Mouse (Mus musculus) lung, embryonic 16.5 days (tissue): ENCODE results near the gene Slc8a3. TPM values are rescaled to one million over a fixed set of nuclear protein-coding genes. Genes with fewer than 3 reads are reported as not detected.

Experiments used
- ATAC-seq: fragments of 200-750 bp; cut with Nextera tagmentation; 2 replicates; pipeline ENCODE4 v1.8.0; 2017; ENCODE audit warnings: low read depth, mild to moderate bottlenecking, moderate library complexity
- H3K27ac ChIP-seq: fragments of 300-500 bp; sonication (generic); 2 replicates; pipeline ENCODE4 v1.5.1; 2014; ENCODE audit warnings: mild to moderate bottlenecking, control low read depth, low read length
- H3K27me3 ChIP-seq: fragments of 300-500 bp; sonication (generic); 2 replicates; pipeline ENCODE4 v1.6.1; 2014; ENCODE audit warnings: low read depth, low read length, mixed read lengths; ENCODE audit not compliant: control insufficient read depth, insufficient read depth
- H3K36me3 ChIP-seq: fragments of 300-500 bp; sonication (generic); 2 replicates; pipeline ENCODE4 v1.6.1; 2014; ENCODE audit warnings: low read length; ENCODE audit not compliant: control insufficient read depth, insufficient read depth
- H3K4me1 ChIP-seq: fragments of 300-500 bp; sonication (generic); replicated peaks from 2 replicates; pipeline ENCODE4 v1.6.1; 2014; ENCODE audit warnings: low read length, mixed read lengths; ENCODE audit not compliant: control insufficient read depth, insufficient read depth
- H3K4me2 ChIP-seq: fragments of 300-500 bp; sonication (generic); 2 replicates; pipeline ENCODE4 v1.6.1; 2014; ENCODE audit warnings: low read depth, low read length, control low read depth
- H3K4me3 ChIP-seq: fragments of 300-500 bp; sonication (generic); 2 replicates; pipeline ENCODE4 v1.5.1; 2014; ENCODE audit warnings: mild to moderate bottlenecking, low read length, control low read depth
- H3K9ac ChIP-seq: fragments of 300-500 bp; sonication (generic); 2 replicates; pipeline ENCODE4 v1.6.1; 2014; ENCODE audit warnings: low read length, control low read depth
- H3K9me3 ChIP-seq: fragments of 300-500 bp; sonication (generic); 2 replicates; pipeline ENCODE4 v1.6.1; 2016; ENCODE audit warnings: low read length; ENCODE audit not compliant: control insufficient read depth
- WGBS: fragments of 180-500 bp; shearing (Covaris S2); extraction: QIAGEN DNeasy Blood & Tissue Kit; methylation state at CpG from one replicate; pipeline ENCODE4 v1.1.7; 2014; 5-methylcytosine and 5-hydroxymethylcytosine counted together
- polyA plus RNA-seq: library from polyadenylated mRNA; unstranded; fragments of >200 nt; fragmentation: Nextera tagmentation; extraction: Ambion mirVana; gene quantifications from 2 replicates; pipeline ENCODE4 v1.2.1, GENCODE M21; 2015

Slc8a3 gene
- polyA plus RNA-seq, 1 experiment from 2014 or later, result 0.69 TPM

GRCm38 (mm10) chr12:81315953-81316352 is 17.0 kb downstream of the Slc8a3 start:
- no peak overlapping the region for H3K4me3 ChIP-seq
- H3K4me2 ChIP-seq, result no peak overlapping the region
- H3K27ac ChIP-seq, result no peak overlapping the region
- H3K36me3 ChIP-seq, result no peaks in the 10 kb centered on the region
- H3K9me3 ChIP-seq, result no peaks in the 10 kb centered on the region
- no peak for ATAC-seq
- WGBS, result 86% methylated on average over 5 of the region's 5 CpGs
- H3K4me1 ChIP-seq, result no peaks in the 10 kb centered on the region
- no peak overlapping the region for H3K9ac ChIP-seq
- no peaks in the 10 kb centered on the region for H3K27me3 ChIP-seq

- no peak overlapping the region for H3K27ac ChIP-seq
- no peaks in the 10 kb centered on the region for H3K27me3 ChIP-seq
- no peaks in the 10 kb centered on the region for H3K9me3 ChIP-seq
- no peak overlapping the region for H3K4me2 ChIP-seq
- no peak overlapping the region for H3K9ac ChIP-seq
- no peak for ATAC-seq
- H3K4me1 ChIP-seq, result no peaks in the 10 kb centered on the region
- no peaks in the 10 kb centered on the region for H3K36me3 ChIP-seq
- H3K4me3 ChIP-seq, result no peak overlapping the region
- 79% methylated on average over 5 of the region's 5 CpGs for WGBS
Measured at GRCm38 (mm10) chr12:81303626-81304025, 29.4 kb downstream of the Slc8a3 start.

DNA sequence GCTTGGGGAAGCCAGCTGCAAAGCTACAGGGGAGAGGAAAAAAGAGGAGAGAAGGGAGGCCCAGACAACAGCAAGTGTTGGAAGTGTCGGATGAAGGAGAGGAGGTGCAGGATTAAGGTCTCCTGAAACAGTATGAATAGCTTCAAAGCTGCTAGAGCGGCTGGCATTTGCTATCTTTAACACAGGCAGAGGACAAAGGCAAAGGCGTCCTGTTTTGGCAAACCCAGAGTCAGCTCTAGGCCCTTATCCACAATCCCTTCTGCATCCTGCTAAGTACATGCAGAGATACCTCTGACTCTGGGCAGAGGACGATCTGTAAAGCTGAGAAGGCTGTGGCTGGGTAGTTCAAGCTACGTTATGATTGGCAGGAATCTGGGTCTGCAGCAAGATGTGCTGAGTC is 38.4 kb downstream of the Slc8a3 start:
- H3K9me3 ChIP-seq, result no peaks in the 10 kb centered on the region
- no peak overlapping the region for H3K9ac ChIP-seq
- 37% methylated on average over 5 of the region's 5 CpGs for WGBS
- no peak overlapping the region for H3K4me2 ChIP-seq
- H3K4me3 ChIP-seq, result no peak overlapping the region
- H3K36me3 ChIP-seq, result no peaks in the 10 kb centered on the region
- no peak overlapping the region for H3K27ac ChIP-seq
- no peaks in the 10 kb centered on the region for H3K27me3 ChIP-seq
- no peaks in the 10 kb centered on the region for H3K4me1 ChIP-seq
- ATAC-seq, result no peak

- Histone ChIP-seq H3K27ac (no peak overlapping the region), H3K9me3 (no peaks in the 10 kb centered on the region), H3K36me3 (no peaks in the 10 kb centered on the region), H3K27me3 (no peaks in the 10 kb centered on the region), H3K4me2 (no peak overlapping the region), H3K4me1 (no peaks in the 10 kb centered on the region), H3K4me3 (no peak overlapping the region), H3K9ac (no peak overlapping the region)
- 67% methylated on average over 2 of the region's 2 CpGs for WGBS
- no peak for ATAC-seq
Measured at GRCm38 (mm10) chr12:81278031-81278430, 54.9 kb downstream of the Slc8a3 start.

- Histone ChIP-seq H3K27ac (no peak overlapping the region), H3K27me3 (no peaks in the 10 kb centered on the region), H3K4me3 (no peak overlapping the region), H3K4me2 (no peak overlapping the region), H3K9me3 (no peaks in the 10 kb centered on the region), H3K36me3 (no peaks in the 10 kb centered on the region), H3K9ac (no peak overlapping the region), H3K4me1 (no peaks in the 10 kb centered on the region)
- 56% methylated on average over 4 of the region's 4 CpGs for WGBS
- ATAC-seq, result no peak
Measured at GRCm38 (mm10) chr12:81274616-81275015, 58.4 kb downstream of the Slc8a3 start.

DNA sequence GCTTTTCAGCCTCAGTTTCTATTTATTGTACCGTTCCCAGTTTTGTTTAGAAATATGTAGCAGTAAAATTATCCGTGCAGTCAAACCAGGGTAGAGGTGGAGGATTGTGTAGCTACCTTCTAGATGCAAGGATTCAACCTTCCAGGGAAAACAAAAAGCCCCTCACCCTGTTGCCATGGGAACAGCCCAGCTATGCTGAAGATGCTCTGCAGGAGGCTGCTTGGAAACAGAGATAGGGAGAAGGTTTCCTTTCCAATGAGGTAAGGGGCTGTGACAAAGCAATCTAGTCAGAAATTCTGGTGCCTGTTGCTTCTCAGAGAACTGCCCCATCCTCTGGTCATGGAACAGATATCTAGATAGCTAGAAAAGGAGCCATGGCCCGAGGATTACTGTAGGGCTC is 59.6 kb downstream of the Slc8a3 start:
- Histone ChIP-seq H3K27ac (no peak overlapping the region), H3K9me3 (no peaks in the 10 kb centered on the region), H3K4me2 (no peak overlapping the region), H3K4me3 (no peak overlapping the region), H3K4me1 (no peaks in the 10 kb centered on the region), H3K36me3 (no peaks in the 10 kb centered on the region), H3K27me3 (no peaks in the 10 kb centered on the region), H3K9ac (no peak overlapping the region)
- 54% methylated on average over 3 of the region's 3 CpGs for WGBS
- no peak for ATAC-seq

GRCm38 (mm10) chr12:81269246-81269645 is 63.7 kb downstream of the Slc8a3 start:
- Histone ChIP-seq H3K4me2 (no peak overlapping the region), H3K36me3 (no peaks in the 10 kb centered on the region), H3K4me1 (no peaks in the 10 kb centered on the region), H3K9me3 (no peaks in the 10 kb centered on the region), H3K4me3 (no peak overlapping the region), H3K27me3 (no peaks in the 10 kb centered on the region), H3K27ac (no peak overlapping the region), H3K9ac (no peak overlapping the region)
- no peak for ATAC-seq
- 84% methylated on average over 5 of the region's 5 CpGs for WGBS

GRCm38 (mm10) chr12:81262821-81263220 is 70.2 kb downstream of the Slc8a3 start:
- no peak for ATAC-seq
- no peaks in the 10 kb centered on the region for H3K9me3 ChIP-seq
- H3K4me1 ChIP-seq, result no peaks in the 10 kb centered on the region
- 65% methylated on average over 6 of the region's 6 CpGs for WGBS
- H3K36me3 ChIP-seq, result no peaks in the 10 kb centered on the region
- no peak overlapping the region for H3K4me2 ChIP-seq
- H3K9ac ChIP-seq, result no peak overlapping the region
- H3K27me3 ChIP-seq, result no peaks in the 10 kb centered on the region
- H3K4me3 ChIP-seq, result no peak overlapping the region
- no peak overlapping the region for H3K27ac ChIP-seq

DNA sequence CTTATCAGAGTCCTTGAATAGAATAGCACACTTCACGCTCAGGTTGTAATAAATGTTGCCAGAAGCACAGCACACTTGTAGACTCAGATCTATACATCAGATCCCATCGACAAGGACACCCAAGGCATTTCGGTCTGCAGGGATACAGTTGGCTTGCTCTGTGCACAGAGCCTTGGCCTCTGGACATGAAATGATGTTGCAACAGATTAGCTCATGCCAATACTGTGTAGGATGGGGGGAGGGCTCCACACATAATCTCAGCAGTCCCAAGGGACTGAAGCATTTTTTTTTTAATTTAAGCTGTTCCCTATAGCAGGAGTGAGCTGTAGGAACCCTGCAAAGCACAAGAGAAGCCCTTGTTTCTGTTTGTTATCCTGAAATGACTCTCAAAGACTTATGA is 74.8 kb downstream of the Slc8a3 start:
- no peak overlapping the region for H3K4me3 ChIP-seq
- no peak for ATAC-seq
- H3K4me1 ChIP-seq, result no peaks in the 10 kb centered on the region
- WGBS, result 74% methylated on average over 3 of the region's 3 CpGs
- H3K27ac ChIP-seq, result no peak overlapping the region
- no peaks in the 10 kb centered on the region for H3K27me3 ChIP-seq
- H3K9ac ChIP-seq, result no peak overlapping the region
- H3K9me3 ChIP-seq, result no peaks in the 10 kb centered on the region
- H3K4me2 ChIP-seq, result no peak overlapping the region
- no peaks in the 10 kb centered on the region for H3K36me3 ChIP-seq

- no peak overlapping the region for H3K4me3 ChIP-seq
- H3K27ac ChIP-seq, result 0 out of 2 replicates have a peak overlapping the region, but pooled peaks have one; percentile 1
- 0 out of 2 replicates have a peak, but pooled peaks have one; percentile 5 for ATAC-seq
- no peaks in the 10 kb centered on the region for H3K27me3 ChIP-seq
- no peak overlapping the region for H3K9ac ChIP-seq
- no peaks in the 10 kb centered on the region; the same call in 1 of the 2 replicates for H3K4me1 ChIP-seq
- H3K4me2 ChIP-seq, result no peak overlapping the region
- H3K36me3 ChIP-seq, result no peaks in the 10 kb centered on the region
- no peaks in the 10 kb centered on the region for H3K9me3 ChIP-seq
- 39% methylated on average over 6 of the region's 6 CpGs for WGBS
Measured at GRCm38 (mm10) chr12:81245411-81245810, 87.6 kb downstream of the Slc8a3 start.
